Mouse (Mus musculus) hindbrain, embryonic 11.5 days (tissue): ENCODE data around the gene Ccdc24. TPM values are rescaled to one million over a fixed set of nuclear protein-coding genes. Genes with fewer than 3 reads are reported as not detected.
A peak's percentile ranks its signal among the peaks of the same experiment; 100 is the strongest.

ENCODE experiments used
- ATAC-seq: fragments of 200-750 bp; cut with Nextera tagmentation; 2 replicates; pipeline ENCODE4 v1.8.0; 2017; ENCODE audit warnings: mild to moderate bottlenecking, moderate TSS enrichment, moderate library complexity; ENCODE audit not compliant: low FRiP score
- DNase-seq: peaks from one replicate; pipeline ENCODE4 v3.0.0-alpha.2; 2015; ENCODE audit warnings: low spot score
- H3K27ac ChIP-seq: fragments of 300-500 bp; sonication (generic); 2 replicates; pipeline ENCODE4 v1.5.1; 2014; ENCODE audit warnings: mild to moderate bottlenecking, low read depth, low read length
- H3K27me3 ChIP-seq: fragments of 300-500 bp; sonication (generic); 2 replicates; pipeline ENCODE4 v1.6.1; 2014; ENCODE audit warnings: mild to moderate bottlenecking, low read length, moderate library complexity, mixed read lengths; ENCODE audit not compliant: control insufficient read depth, insufficient read depth
- H3K36me3 ChIP-seq: fragments of 300-500 bp; sonication (generic); 2 replicates; pipeline ENCODE4 v1.6.1; 2014; ENCODE audit warnings: mild to moderate bottlenecking, low read length, moderate library complexity, mixed read lengths; ENCODE audit not compliant: control insufficient read depth, insufficient read depth
- H3K4me1 ChIP-seq: fragments of 300-500 bp; sonication (generic); replicated peaks from 2 replicates; pipeline ENCODE4 v1.6.1; 2014; ENCODE audit warnings: low read length, mixed read lengths; ENCODE audit not compliant: control insufficient read depth, insufficient read depth
- H3K4me2 ChIP-seq: fragments of 300-500 bp; sonication (generic); replicated peaks from 2 replicates; pipeline ENCODE4 v1.6.1; 2014; ENCODE audit warnings: mild to moderate bottlenecking, low read depth, low read length
- H3K4me3 ChIP-seq: fragments of 300-500 bp; sonication (generic); 2 replicates; pipeline ENCODE4 v1.5.1; 2014; ENCODE audit warnings: low read depth, low read length
- H3K9ac ChIP-seq: fragments of 300-500 bp; sonication (generic); 2 replicates; pipeline ENCODE4 v1.6.1; 2014; ENCODE audit warnings: low read depth, low read length
- H3K9me3 ChIP-seq: fragments of 300-500 bp; sonication (generic); 2 replicates; pipeline ENCODE4 v1.6.1; 2016; ENCODE audit warnings: low read length; ENCODE audit not compliant: control insufficient read depth
- WGBS: fragments of 180-500 bp; shearing (Covaris S2); extraction: QIAGEN DNeasy Blood & Tissue Kit; methylation state at CpG from one replicate; pipeline ENCODE4 v1.1.7; 2014; 5-methylcytosine and 5-hydroxymethylcytosine counted together
- polyA plus RNA-seq: library from polyadenylated mRNA; unstranded; fragments of >200 nt; fragmentation: Nextera tagmentation; extraction: Ambion mirVana; gene quantifications from 2 replicates; pipeline ENCODE4 v1.2.1, GENCODE M21; 2014

Gene Ccdc24
- polyA plus RNA-seq, 1 experiment from 2014 or later, result 1.7 TPM

DNA sequence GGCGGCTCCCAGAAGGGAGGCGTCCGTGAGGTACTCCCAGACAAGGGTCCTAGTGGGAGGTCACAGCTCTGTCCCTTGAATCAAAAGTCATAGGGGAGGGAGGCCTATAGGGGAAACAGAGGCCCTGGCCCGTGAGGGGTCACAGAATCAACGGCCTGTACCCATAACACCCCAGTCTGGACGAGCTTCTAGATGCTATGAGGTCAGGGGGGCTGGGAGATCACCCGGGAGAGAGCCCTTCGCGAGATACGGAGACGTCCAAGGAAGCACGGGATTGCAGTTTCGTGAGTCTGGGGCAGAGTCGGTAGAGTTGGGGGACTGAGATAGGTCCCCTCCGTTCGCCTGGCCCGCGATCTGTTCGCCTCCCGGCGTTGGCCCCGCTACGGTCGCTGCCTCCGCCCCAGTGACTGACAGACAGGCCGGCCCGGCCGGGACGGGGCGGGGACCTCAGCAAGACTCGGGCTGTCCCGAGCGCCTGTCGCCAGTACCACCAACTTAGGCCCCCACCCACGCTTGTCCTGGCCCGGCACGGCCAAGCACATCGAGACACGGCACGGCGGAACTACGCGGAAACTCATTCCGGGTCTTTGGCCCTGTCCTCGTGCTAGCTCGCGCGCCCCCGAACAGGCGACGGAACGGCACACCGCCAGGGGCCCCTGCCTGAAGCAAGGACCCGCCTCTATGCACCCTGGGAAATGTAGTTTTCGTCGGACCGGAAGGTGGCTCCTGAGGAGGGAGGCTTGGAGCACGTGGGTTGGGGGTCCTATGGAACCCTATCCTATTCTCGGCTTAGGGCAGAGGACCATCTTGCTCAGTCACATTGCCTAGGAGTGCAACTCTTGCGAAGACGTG lies 42.5 kb upstream of the Ccdc24 start, which contains the start of gene Ipo13:
Gene Ipo13, minus strand, starts transcription at position 409 of the 852 bp plus-strand sequence.
- peaks cover 9% of the 10 kb centered on the region; the same call in 1 of the 2 replicates for H3K4me1 ChIP-seq
- H3K27me3 ChIP-seq, result no peaks in the 10 kb centered on the region
- H3K27ac ChIP-seq, result peak within 1 kb of the TSS; percentile 61
- peak; percentile 98 for DNase-seq
- peak within 1 kb of the TSS; percentile 99 for H3K4me2 ChIP-seq
- no peaks in the 10 kb centered on the region for H3K36me3 ChIP-seq
- H3K9ac ChIP-seq, result peak within 1 kb of the TSS; percentile 85
- under 1% methylated on average over 61 of the region's 61 CpGs for WGBS
- H3K4me3 ChIP-seq, result peak within 1 kb of the TSS; percentile 85
- no peaks in the 10 kb centered on the region for H3K9me3 ChIP-seq
- peak; percentile 96 for ATAC-seq

DNA sequence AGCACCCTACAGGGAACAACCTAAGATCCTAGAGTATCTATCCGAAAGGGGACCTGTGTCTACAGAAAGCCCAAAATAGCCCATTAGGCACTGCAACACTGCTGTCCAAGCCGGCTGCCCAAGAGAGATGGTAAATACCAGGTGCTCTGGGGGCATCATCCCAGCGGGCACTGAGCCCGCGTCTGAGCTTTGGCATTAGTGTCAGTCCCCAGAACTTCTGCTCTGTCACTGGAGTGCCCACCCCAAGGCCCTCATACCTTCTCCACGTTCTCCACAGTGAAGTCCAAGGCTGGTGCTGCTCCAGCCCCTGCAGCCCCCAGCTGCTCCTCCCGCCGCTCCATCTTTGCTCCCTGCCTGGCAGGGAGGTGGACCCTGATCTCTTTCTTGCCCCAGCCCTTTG lies 41.7 kb upstream of the Ccdc24 start:
- Histone ChIP-seq H3K9ac (peak overlapping the region; percentile 85), H3K36me3 (no peaks in the 10 kb centered on the region), H3K4me3 (peak overlapping the region; percentile 85), H3K4me2 (peak overlapping the region; percentile 99), H3K27me3 (no peaks in the 10 kb centered on the region), H3K4me1 (peaks cover 9% of the 10 kb centered on the region; the same call in 1 of the 2 replicates), H3K27ac (no peak overlapping the region), H3K9me3 (no peaks in the 10 kb centered on the region)
- DNase-seq, result peak; percentile 11
- no peak; the same call in 1 of the 2 replicates for ATAC-seq
- WGBS, result 13% methylated on average over 8 of the region's 8 CpGs

DNA sequence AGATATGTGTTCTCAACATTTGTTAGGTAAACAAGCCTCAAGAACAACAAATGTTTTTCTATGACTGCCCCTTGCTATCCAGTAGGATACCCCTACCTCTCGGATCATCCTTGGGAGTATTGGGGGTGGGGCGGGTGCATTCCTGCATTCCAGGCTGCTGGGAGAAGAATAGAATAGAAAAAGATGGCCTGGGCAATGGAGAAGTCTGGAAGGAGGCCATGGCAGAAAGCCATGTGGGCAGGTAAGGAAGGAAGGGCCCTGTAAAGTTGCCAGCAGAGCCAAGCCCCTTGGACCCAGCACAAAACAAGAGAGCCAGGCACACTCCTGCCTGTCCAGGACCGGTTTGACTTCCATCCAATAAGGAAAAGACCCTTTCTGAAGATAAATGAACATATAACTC lies 41.1 kb upstream of the Ccdc24 start:
- H3K4me2 ChIP-seq, result peak overlapping the region; percentile 99
- H3K27me3 ChIP-seq, result no peaks in the 10 kb centered on the region
- WGBS, result 57% methylated on average over 3 of the region's 3 CpGs
- no peak overlapping the region for H3K27ac ChIP-seq
- ATAC-seq (no peak), DNase-seq (no peak)
- H3K9me3 ChIP-seq, result no peaks in the 10 kb centered on the region
- H3K4me3 ChIP-seq, result peak overlapping the region; percentile 85
- H3K4me1 ChIP-seq, result peaks cover 9% of the 10 kb centered on the region; the same call in 1 of the 2 replicates
- H3K36me3 ChIP-seq, result no peaks in the 10 kb centered on the region
- H3K9ac ChIP-seq, result no peak overlapping the region

DNA sequence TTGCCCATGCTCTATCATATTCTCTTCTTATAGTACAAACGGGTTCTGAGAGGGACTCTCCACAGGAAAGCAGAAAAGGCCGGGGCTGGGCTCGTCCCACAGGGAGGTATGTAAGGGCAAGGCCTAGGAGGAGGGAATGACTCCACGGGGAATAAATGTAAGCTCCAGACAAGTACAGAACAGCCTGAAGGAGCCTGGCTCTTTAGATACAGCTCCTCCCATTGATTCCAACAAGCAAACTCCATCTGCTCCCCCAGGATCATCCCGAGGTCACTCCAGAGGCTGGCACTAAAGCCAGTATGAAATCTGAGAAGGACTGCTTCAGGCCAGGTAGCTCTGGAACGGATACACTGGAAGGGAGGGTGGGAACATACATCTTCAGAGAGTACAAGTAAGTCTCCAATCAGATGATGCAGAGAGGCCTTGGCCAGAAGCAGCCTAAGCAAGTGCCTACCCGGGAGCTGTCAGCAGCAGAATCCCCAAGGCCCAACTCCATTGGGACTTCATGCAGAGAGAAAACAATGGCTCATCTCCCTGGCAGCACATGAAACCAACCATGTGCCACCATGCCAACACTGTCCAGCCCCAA lies 40.4 kb upstream of the Ccdc24 start:
- H3K27me3 ChIP-seq, result no peaks in the 10 kb centered on the region
- H3K4me1 ChIP-seq, result peaks cover 9% of the 10 kb centered on the region; the same call in 1 of the 2 replicates
- peak overlapping the region; percentile 20; the same call in 1 of the 2 replicates for H3K4me2 ChIP-seq
- H3K4me3 ChIP-seq, result peak overlapping the region; percentile 85
- no peaks in the 10 kb centered on the region for H3K36me3 ChIP-seq
- no peak overlapping the region for H3K9ac ChIP-seq
- DNase-seq (no peak), ATAC-seq (no peak)
- H3K27ac ChIP-seq, result no peak overlapping the region
- WGBS, result 69% methylated on average over 7 of the region's 7 CpGs
- H3K9me3 ChIP-seq, result no peaks in the 10 kb centered on the region

DNA sequence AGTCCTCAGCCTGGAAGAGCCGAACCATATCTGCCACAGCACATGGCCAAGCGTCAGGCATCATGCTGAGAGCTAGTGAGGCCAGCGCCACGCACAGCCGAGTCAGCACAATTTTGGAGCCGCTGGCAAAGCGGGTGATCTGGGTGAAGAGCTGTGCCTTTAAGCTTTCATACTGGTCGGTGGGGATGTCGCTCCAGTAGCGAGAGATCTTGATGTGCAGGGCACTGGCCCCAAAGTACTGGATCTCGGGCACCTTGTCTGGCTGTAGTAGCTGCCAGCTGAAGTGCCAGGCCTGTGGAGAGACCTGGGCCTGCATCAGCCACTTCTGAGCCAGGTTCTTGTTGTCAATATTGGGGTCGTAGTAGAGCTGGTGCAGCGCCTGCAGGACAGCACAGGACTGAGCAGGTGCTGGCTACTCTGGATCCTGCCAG lies 39.8 kb upstream of the Ccdc24 start:
- no peak overlapping the region for H3K4me2 ChIP-seq
- no peaks in the 10 kb centered on the region for H3K9me3 ChIP-seq
- no peaks in the 10 kb centered on the region for H3K27me3 ChIP-seq
- H3K4me3 ChIP-seq, result no peak overlapping the region
- no peak for ATAC-seq
- H3K27ac ChIP-seq, result no peak overlapping the region
- H3K4me1 ChIP-seq, result peaks cover 9% of the 10 kb centered on the region; the same call in 1 of the 2 replicates
- DNase-seq, result no peak
- H3K36me3 ChIP-seq, result no peaks in the 10 kb centered on the region
- no peak overlapping the region for H3K9ac ChIP-seq
- WGBS, result 87% methylated on average over 13 of the region's 13 CpGs

DNA sequence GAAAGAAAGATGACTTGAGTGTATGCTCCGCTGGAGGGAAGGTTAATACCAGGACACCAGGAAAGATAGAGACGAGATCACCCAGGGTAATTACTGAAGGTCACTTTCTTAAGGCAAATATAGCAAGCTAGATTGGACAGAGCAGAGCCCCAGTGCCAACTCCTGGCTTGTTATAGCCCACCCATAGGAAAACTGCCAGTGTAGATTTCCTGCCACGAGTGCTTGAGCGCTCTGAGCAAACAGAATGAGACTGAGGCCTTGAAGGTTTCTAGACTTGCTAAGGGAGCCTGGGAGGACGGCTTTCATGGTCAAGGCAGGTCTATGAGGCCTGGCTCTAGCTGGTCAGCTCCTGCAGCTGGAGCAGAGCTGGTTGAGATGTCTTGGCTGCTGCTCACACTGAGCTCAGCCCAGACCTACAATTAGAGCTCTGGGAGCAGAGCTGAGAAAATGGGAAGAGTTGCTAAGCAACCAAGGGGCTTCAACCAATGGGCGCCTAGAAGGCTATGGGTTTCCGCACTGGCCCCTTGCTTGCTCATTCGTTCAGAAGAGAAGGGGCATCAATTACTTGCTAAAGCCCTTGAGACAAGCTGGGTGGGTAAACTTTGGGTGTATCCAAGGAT lies 36.6 kb upstream of the Ccdc24 start:
- H3K4me1 ChIP-seq, result peaks cover 7% of the 10 kb centered on the region; the same call in 1 of the 2 replicates
- no peaks in the 10 kb centered on the region for H3K9me3 ChIP-seq
- no peaks in the 10 kb centered on the region for H3K27me3 ChIP-seq
- DNase-seq, result peak; percentile 37
- WGBS, result 68% methylated on average over 8 of the region's 8 CpGs
- peaks cover 3% of the 10 kb centered on the region; the same call in 1 of the 2 replicates for H3K36me3 ChIP-seq
- no peak overlapping the region for H3K4me3 ChIP-seq
- no peak overlapping the region for H3K9ac ChIP-seq
- H3K4me2 ChIP-seq, result peak overlapping the region; percentile 1
- H3K27ac ChIP-seq, result peak overlapping the region; percentile 56
- peak; percentile 72 for ATAC-seq

DNA sequence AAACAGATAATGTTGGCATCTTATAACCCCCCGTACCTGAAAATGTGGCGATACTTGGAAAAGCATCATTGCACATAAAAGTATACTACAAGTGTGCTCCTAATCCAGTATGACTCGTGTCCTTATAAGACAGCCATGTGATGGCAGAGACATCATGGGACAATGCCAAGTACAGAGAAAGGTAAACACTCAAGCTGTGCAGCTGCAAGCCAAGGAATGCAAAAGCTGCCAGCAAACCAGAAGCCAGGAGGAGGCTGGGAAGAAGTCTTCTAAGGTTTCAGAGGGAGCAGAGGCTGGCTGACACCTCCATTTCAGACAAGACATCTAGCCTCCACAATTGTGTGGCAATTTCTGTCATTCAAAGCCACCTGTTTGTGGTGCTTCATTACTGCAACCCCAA lies 33.8 kb upstream of the Ccdc24 start:
- WGBS, result 90% methylated on average over 3 of the region's 3 CpGs
- Histone ChIP-seq H3K27me3 (no peaks in the 10 kb centered on the region), H3K4me2 (no peak overlapping the region), H3K9ac (no peak overlapping the region), H3K9me3 (no peaks in the 10 kb centered on the region), H3K36me3 (peaks cover 8% of the 10 kb centered on the region; the same call in 1 of the 2 replicates), H3K4me1 (no peaks in the 10 kb centered on the region), H3K27ac (no peak overlapping the region), H3K4me3 (no peak overlapping the region)
- no peak for ATAC-seq
- no peak for DNase-seq

DNA sequence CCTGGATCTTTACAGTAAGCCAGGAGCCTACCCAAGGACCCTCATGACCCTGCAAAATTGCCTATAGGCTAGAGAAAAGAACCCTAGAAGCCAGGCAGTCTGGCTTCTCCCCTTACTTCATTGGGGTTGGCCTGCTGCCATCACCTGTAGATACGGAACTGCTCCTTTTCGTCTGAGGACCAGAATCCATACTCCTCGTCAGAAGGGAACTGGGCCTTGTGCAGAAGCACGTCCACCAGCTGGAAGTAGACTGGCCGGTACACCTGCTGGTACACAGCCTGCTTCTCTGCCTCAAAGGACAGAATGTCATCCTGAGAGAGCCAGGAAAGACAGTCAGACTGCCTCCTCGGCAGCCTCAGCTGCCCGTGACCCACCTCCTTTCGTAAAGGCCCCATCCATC lies 32.4 kb upstream of the Ccdc24 start:
- WGBS, result 93% methylated on average over 8 of the region's 8 CpGs

More for the DNA sequence above, 32.4 kb upstream of the Ccdc24 start:
- H3K4me1 ChIP-seq, result no peaks in the 10 kb centered on the region
- ATAC-seq (no peak), DNase-seq (no peak)
- H3K4me2 ChIP-seq, result no peak overlapping the region
- no peak overlapping the region for H3K4me3 ChIP-seq
- H3K27ac ChIP-seq, result no peak overlapping the region
- no peaks in the 10 kb centered on the region for H3K9me3 ChIP-seq
- H3K36me3 ChIP-seq, result peaks cover 8% of the 10 kb centered on the region; the same call in 1 of the 2 replicates
- no peaks in the 10 kb centered on the region for H3K27me3 ChIP-seq
- no peak overlapping the region for H3K9ac ChIP-seq
